Mouse (Mus musculus) forebrain, embryonic 15.5 days (tissue): ENCODE data around the gene Slc17a8. TPM values are rescaled to one million over a fixed set of nuclear protein-coding genes. Genes with fewer than 3 reads are reported as not detected.

Experiments
- polyA plus RNA-seq: library from polyadenylated mRNA; unstranded; fragments of >200 nt; fragmentation: Nextera tagmentation; extraction: Ambion mirVana; gene quantifications from 2 replicates; pipeline ENCODE4 v1.2.1, GENCODE M21; 2015

The Slc17a8 gene
- polyA plus RNA-seq, 1 experiment from 2014 or later: 0.38 TPM

Other genes with a start within 250 kb of the Slc17a8 start
- 12.1 and 13.9 TPM in 2 replicates for gene Gas2l3, start 177.3 kb downstream of the Slc17a8 start, polyA plus RNA-seq
- 0.11 and 0.17 TPM in 2 replicates for gene Nr1h4, start 87.7 kb downstream of the Slc17a8 start, polyA plus RNA-seq
- gene Scyl2, start 65.0 kb upstream of the Slc17a8 start, polyA plus RNA-seq: 9.0 and 9.2 TPM in 2 replicates
- 64.7 and 67.1 TPM in 2 replicates for gene Actr6, start 111.0 kb upstream of the Slc17a8 start, polyA plus RNA-seq
- gene Uhrf1bp1l, start 123.7 kb upstream of the Slc17a8 start, polyA plus RNA-seq: 27.7 and 28.1 TPM in 2 replicates